Mouse (Mus musculus) retina, postnatal 7 days (tissue): ENCODE data around the gene Kcnh7.

Source experiments
- DNase-seq: peaks from one replicate; pipeline ENCODE4 v3.0.0-alpha.2; 2012; ENCODE audit warnings: low read depth, low spot score

Gene Kcnh7

DNA sequence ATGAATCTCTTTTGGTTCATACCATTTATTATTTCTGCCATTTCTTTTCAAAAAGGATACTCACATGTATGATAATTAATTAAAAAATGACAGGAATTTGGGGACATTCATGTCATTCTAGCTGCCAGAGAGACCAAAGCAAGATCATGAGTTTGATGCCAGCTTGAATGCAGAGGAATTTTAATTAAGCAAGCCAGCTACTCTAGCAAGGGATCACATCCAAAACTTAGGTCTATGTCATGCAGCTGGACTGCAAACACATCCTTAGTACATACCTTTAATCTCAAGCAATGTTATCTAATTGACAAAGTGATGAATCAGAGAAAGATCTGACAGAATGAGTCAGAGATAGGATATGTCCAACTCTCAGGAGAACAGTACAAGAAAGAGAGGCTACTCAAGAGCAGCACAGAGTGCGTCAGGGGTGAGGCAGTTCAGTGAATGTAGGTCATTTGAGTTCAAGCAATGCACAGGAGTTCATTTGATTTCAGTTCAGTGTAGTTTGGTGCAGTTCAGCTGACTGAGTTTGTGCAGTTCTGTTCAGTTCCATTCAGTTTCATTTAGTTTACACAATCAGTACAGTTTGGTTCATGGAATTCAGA lies 248.7 kb downstream of the Kcnh7 start:
- no peak for DNase-seq

DNA sequence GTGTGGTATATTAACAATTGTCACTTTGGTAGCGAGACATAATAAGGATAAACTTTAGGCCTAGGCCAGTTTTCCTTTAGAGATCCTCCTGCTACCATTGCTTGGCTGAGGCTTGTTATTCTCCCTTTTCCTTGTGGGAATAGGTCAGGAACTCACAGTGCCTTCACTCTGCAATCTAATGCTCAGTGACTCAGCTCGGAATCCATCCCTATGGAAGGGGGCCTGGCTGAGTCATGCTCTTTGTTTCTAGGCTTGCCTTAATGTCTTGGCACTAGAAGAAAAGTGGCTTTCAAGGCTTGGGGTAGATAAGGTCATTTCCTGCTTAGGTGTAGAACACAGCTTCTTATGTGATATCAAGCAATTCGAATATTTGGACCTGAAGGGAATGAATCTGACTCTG lies 255.6 kb downstream of the Kcnh7 start:
- DNase-seq = no peak

DNA sequence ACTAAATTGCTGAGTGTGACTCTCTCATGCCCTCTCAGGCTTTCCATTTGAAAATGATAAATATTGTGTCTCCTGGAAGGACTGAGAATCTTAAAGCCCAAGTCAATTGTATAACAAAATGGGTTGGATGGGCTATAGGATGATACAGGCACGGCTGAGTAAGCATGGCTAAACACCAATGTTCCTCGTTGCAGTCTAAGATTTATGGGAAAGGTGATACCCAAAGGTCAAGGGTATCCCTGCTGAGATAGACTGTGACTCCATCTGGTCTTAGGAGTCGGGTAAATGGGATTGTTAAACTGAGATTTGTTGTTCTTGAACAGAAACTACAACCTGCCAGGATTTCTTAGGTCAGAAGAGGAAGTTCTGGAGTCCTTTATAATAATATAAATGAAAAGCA lies 256.0 kb downstream of the Kcnh7 start:
- DNase-seq = no peak

DNA sequence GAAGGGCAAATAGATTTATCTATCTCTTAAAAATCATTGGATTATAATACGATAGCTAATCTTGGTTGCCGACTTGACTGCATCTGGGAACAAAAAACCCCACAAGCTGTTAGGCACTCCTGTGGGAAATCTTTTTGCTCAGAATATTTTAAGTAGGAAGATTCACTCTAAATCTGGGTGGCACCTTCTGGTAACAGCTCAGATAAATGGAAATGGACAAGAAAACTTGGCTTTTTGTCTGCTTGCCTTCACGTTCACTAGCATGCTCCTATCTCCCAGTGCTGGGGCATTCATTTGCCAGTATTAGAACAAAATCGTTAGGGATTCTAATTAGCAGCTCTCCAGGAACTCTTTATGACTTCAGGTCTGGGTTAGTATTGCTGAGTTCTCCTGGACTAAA lies 260.3 kb downstream of the Kcnh7 start:
- no peak for DNase-seq

DNA sequence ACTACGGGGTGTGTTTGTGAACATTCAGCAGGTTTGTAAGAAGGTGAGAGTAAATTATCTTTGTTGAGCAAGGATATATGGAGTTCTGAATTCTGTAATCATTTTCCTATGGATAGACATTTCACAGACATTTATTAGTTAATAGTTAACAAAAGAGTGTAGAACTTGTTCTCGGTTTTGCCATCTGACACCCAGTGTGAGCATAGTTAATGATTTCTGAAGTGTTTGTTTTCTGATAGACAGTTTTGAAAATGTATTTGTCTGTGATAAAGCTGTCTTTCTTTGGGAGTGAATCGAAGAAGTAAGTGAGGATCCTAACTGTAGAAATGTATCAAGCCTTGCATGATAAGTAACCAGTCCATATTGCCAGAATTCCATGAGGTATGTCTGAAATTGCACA lies 276.4 kb downstream of the Kcnh7 start:
- no peak for DNase-seq

DNA sequence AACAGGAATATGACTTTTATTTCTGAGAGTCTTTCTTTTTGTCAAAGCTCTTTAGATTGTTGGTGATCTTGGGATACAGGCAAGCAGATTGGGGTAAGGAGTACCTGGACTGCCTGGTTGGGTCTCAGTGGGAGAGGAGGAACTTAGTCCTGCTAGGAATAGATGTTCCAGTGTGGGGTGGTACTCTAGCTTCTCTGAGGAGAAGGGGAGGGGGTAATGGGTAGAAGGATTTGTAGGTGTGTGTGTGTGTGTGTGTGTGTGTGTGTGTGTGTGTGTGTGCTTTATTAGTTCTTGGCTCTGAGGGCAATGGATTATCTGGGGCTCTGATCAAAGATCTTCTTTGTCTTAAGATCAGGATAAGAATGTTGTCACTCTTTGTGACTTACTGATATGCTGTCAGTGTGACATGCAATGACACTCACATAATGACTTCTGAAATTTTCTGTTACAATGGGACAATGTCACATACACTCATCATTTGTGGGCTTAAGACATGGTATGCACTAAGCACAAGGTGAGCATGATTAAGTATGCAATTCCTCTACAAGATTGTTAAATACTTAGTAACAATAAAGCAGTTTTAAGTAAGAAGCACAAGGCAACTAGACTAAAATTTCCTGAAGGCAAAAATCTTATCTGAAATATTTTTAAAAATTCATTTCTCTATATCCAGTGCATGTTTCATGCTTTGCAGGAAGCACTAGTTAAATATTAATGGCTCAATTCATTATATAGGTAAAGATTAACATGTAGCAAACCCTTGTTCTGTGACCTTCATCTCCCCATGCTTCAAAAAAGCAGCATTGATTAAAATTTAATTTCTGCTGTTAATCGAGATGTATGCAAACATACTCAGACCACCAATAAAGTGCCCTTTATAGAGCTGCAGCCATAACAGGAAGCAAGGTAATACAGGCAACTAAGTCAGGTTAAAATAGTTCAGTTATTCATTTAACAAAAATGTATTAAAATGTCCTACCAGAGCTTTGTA lies 281.4 kb downstream of the Kcnh7 start:
- DNase-seq = no peak

DNA sequence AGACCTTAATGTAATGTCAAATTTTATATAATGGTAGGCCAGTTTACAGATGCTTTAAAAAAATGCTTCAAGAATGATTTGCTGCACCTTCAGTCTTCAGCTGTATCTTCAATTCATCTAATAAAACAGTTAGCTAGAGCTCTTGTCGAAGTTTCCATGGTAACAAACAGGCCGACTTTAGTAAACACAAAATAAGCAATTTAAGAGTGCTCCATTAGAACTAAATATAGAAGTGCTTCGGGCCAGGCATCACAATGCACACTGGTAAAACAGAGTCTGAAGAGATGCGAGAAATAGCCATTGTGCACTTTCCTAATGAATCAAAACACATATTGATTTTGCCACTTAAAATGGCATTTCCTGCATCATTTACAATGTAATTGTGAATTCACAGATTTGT lies 305.3 kb downstream of the Kcnh7 start:
- DNase-seq = no peak

DNA sequence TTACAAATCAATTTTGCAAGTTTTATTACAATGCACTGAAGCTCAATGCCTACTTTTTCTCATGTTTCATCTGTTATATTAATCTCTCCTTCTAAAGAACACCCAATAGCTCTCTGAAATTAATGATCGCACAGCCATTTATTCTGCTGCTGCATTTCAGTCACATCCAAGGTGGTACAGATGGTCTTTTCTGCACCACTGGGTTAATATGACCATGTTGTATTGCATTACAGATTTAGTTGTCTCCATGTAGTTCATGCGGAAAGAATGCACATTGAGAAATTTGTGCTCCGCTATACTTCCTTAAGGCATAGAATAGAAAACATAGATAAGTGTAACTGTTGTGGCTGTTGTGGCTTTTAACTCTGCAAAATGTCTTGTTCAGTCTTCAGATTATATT lies 328.7 kb downstream of the Kcnh7 start:
- DNase-seq = peak; percentile 32

DNA sequence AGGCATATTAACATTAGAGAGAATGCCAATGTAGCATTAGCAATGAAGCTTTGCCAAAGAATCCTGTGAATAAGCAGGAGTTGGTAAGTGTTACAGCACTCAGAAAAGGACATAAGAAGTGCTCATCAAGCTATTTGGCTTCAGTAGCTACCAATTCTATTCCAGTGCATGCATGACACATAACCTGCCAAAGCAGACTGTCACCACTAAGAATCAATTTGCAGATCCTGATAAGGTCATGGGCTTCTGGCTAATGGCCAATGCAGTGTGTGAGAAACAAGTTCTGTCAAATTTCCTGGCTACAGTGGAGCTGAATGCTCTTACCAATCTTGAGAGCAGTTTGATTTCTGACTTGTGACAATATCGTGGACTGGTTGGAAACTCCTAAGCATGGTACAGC lies 341.5 kb downstream of the Kcnh7 start:
- no peak for DNase-seq

DNA sequence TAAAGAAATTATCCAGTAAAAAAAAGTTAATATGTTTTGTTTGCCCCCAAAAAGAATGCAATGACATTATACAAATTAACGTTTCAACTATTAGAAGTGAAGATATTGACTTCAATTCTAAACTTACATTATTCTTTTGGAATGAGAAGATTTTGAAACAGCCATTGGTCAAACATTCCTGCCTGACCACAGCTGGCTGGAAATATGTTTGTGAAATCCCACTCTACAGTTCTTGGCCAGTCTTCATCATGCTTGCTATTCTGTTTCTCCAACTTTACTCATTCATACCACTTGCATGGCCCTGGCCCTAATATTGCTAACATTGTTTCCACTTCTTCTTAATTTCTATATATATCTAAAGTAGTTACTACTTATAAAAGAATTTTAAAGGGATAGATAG lies 349.8 kb downstream of the Kcnh7 start:
- DNase-seq = no peak

DNA sequence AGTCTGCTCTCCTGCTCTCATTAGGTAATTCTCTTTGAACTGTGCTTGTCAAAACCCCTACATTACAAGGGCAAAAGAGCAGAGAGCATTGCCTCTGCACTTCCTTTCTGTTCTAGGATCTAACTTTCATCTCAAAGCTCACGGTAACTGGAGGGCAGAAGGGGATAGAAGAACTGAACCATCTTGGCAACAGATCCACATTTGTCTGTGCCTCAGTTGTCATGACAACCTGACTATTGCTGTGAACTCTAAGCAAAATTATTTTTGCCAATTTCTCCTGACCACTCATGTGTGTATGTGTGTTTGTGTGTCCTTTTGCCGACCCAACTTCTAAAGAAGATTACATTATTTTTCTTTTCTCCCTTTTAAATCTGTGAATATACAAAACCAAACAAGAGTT lies 364.9 kb downstream of the Kcnh7 start:
- no peak for DNase-seq

DNA sequence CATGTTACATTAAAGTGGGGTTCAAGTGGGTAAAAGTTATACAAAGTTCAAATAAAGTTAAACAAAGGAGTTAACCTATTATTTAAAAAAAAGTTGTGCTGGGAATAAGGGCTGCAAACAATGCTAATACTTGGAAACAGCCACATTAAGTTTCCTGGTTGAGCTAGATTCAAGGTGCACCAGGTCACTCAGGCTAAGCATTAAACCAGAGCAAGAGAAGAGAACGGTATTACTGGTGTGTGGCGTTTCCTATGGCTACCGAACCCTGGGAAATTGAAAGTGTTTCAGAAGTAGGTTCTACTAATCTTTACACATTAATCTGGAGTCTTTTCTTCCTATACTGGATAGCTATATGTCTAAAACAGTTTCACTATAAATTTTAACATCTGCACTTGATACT lies 368.1 kb downstream of the Kcnh7 start:
- no peak for DNase-seq

DNA sequence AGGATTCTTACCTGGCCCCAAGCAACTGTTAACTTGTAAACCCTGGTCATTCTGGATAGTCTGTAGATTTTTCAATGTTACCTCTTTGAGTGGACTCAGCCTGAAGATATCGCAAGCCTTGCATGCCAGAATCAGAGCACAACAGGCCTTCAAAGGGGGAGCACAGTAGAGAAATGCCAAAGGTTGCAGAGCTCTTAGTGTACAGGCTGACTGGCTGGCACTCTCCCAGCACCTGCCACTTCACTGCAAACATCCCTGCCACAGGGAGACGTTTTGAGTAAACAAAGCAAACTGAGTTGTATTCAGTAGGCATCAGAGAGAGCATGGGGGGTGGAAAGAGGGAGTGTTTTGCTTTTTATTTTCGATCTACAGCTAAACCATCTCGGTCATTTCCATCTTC lies 375.3 kb downstream of the Kcnh7 start:
- DNase-seq = no peak

DNA sequence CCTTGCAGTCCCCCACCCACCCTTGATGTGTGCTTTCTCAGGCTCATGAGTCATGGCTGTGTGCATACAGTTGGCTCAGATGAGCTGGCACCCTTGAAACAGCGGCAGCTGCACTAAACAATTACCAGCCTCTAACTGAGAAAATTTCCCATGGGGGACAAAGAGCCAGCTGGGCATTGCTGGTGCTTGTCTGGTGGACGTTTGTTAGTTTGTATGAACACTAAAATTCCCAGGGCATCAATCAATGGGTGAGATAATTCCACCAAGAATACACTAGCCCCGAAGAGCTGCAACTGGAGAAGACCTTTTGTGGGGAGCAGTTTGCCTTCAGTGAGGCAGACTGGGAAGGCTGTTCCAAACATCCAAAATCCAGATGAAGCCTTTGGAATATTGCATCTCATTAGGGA lies 376.6 kb downstream of the Kcnh7 start:
- DNase-seq = peak; percentile 21

DNA sequence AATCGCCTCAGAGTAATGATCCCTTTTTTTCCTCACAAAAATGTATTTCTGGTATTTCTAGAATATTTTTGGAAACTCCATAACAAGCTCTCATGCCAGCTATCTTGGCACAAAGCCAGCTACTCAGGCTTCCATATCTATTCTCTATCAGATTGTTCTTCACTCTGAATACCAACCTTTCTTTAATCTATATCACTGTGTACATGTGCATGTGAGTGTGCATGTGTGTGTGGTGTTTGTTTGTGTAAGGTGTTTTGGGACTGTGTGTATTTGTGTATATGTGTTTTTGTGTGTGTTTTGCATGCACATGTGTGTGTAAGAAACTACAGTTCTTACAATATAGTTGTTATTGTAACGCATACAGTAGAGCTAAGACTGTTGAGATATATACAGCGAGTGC lies 377.2 kb downstream of the Kcnh7 start:
- no peak for DNase-seq

DNA sequence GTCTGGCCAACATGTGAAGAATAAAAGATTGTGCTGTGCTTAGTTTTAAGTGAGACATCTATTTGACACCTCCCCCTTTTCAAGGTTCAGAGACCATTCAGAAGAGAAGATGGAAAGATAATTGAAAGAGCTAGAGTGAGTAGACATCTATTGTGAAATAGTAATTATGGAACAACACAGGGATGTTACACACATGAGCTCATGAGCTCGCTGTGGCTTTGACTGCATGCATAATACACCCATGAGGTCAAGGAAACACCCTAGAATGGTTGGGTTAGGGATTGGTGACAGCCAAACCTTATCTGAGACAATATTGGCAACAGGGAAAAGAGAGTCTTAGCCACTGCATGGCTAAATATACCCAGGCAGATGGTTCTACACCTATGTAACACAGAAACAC lies 380.1 kb downstream of the Kcnh7 start:
- no peak for DNase-seq

DNA sequence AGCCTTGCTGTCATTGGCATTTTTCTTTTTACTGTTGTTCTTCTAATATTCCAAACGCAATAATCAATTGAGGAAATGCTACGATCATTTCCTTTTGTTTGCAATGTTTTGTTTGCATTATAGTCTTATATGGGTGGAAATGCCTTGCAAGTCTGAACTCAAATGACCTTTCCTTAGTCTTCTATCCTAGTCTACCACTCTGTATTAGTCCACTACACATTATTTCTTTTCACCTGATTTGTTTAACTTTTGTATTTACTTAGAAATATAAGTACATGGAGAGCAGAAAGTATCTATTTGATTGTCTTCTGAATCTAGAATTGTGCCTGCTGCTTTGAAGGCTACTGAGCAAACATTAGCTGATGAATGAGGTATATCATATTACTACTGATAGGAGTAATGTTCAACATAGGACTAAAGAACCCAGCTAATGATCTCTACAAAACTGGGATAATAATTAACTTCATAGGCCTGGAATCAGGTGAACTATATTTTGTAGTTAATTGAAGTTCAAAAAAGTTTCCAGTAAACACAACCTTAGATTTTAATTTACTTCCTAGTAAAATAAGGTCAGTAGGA lies 399.5 kb downstream of the Kcnh7 start:
- DNase-seq = no peak

DNA sequence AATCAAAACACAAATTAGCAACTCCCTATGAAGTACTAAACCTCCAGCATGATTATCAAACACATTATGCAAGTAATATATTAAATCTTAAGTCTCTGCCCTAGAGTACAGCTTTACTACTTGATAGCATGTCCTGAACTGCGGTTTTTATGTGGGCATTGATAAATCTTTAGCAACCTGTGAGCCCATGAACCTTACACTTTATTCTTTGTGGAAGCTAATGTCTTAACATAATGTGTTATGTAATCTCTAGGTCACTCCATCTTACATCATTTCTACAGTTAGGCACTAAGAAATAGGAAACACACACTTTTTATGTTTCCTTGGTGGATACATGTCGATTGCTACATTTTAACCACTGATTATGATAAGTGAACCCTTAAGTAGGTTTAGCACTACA lies 437.8 kb downstream of the Kcnh7 start:
- DNase-seq = no peak

DNA sequence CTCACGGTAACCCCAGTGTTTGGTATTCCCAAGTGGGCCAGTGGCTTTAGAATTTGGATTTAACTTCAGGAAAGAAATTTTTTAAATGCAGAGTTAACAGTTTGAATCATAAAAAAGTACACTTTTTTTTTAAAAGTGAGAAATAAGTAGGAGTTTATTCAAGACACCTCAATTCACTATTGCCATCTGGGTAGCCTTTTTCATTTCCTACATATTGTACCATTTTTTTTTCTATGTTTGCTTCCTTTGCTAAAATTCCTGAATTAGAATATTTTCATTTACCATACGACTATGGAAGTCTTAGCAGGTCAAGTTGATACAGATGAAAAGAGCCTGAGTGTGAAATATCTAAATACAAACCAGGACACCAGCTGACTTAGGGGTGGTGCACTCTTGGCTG lies 441.0 kb downstream of the Kcnh7 start:
- no peak for DNase-seq

DNA sequence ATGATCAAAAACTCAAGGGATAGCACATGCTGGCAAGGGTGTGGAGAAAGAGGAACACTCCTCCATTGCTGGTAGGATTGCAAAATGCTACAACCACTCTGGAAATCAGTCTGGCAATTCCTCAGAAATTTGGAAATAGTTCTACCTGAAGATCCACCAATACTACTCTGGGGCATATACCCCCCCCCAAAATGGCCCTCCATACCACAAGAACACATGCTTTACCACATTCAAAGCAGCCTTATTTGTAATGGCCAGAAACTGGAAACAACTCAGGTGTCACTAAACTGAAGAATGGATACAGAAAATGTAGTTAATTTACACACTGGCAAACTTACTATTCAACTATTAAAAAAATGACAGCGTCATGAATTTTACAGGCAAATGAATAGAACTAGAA lies 453.4 kb downstream of the Kcnh7 start:
- DNase-seq = no peak

DNA sequence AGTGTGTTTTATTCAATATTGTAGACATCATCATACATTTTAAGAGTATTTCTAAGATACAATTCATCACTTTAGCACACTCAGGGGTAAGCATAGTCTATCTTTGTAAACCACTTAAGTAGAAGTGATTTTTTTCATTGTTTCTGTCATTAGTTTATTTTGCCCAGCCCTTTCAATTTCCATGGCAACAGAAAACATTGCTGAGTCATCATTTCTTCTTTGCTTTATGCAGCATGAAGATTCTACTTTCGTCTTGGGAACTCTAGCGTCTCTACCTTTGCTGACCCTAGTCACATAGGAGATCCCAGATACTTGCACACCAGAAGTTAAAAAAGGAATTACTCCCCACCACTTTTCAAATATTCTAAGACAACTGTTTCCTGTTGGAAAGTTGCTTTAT lies 456.4 kb downstream of the Kcnh7 start:
- no peak for DNase-seq

DNA sequence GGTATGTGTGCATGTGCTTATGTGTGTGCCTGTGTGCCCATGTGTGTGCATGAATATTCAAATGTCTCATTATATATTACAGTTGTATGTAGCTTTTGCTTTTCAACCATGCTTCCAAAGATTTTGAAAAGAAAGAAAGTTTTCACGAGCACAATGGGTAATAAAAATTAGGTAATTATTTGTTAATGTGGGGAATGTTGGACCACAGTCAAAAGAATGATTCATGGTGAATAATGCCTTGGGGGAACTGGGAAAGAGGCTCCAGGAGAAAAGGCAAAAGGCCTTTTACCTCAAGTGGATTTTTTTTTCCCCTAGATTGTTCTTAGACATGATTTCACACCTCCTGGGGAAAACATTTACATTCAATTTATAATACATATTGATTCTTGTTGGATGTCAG lies 458.1 kb downstream of the Kcnh7 start:
- DNase-seq = no peak

DNA sequence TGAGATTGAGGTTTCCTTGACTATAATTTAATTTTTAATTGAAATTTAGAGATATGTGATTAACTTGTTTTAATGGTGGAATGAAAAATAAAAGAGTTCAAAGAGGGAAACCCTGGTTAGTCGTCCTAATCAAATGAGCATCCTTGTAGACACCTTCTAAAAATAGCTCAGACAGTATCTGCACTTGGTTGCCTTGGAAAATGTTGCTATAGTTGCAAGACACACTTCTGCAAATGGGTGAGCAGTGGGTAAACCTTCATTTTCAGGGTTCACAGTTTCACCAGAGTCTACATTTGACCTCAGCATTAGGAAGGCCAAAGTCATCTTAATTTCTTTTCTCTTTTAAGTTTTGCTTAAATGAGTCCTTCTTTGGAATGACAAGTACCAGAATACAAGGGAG lies 465.7 kb downstream of the Kcnh7 start:
- no peak for DNase-seq
